Mouse (Mus musculus): Measurements from ENCODE around the gene Pigs.

Pigs gene

DNA sequence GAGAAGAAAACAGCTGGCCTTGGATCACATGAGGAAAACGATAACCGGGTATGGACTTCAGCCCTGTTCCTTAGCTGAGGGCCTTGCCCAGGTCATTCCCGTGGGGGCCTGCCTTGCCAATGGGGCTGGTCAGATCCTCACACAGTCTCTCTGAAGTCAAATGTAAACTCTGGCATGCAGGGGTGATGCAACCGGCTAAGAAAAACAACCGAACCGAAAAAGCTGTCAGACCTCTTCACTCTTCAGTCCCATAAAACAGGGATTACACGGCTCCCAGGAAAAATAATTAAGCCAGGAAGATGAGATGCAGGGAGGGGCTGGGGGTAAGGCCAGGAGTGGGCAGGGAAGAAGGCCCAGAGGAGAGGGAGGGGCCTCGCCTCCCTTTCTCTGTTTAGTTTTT lies 35.9 kb downstream of the Pigs start:
- DNase-seq (ENCODE audit: low read depth, low spot score): no peak

GRCm38 (mm10) chr11:78367456-78368225 lies 39.4 kb downstream of the Pigs start:
- no peak for DNase-seq (ENCODE audit: low read depth, low spot score)

GRCm38 (mm10) chr11:78370389-78370788 lies 42.2 kb downstream of the Pigs start:
- no peak for DNase-seq (ENCODE audit: low read depth, low spot score)

GRCm38 (mm10) chr11:78371711-78372110 lies 43.5 kb downstream of the Pigs start:
- no peak for DNase-seq (ENCODE audit: low read depth, low spot score)

DNA sequence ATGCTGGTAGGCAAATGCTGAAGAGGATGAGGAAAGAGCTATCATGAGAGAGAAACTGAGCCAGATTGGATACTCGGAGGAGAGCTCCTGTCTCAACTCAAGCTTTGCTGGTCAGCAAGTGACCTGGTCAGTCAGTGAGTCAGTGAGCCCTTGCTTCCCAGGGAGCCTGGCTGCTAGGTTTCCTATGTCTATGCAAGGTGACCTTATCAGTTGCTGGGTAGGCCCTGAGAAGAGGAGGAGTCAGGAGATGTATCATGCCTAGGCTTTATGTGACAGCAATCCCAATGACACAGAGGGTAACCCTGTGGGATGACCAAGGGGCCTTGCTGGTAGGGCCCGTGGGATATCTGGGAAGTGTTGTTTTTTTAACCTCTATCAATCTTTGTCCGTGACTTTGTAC lies 44.0 kb downstream of the Pigs start:
- no peak for DNase-seq (ENCODE audit: low read depth, low spot score)

DNA sequence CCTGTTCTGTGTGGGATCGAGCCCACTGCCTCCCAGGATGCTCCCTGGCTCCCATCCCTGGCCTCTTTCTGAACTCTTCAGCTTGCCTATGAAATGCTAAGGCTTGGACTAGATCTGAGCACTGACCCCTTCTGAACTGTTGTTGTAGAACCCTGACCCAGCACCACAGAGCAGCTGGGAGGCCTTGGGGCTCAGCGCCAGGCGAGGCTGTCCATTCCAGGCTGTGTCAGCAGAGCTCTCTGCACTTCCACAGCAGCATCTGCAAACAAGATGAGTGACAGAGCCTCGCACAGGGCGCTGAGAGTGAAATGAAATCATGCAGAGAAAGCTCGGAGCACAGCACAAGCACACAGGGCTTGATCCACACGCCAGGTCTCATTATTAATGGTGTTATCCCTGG lies 44.4 kb downstream of the Pigs start:
- no peak for DNase-seq (ENCODE audit: low read depth, low spot score)

GRCm38 (mm10) chr11:78374147-78374546 lies 45.9 kb downstream of the Pigs start:
- no peak for DNase-seq (ENCODE audit: low read depth, low spot score)

- no peak for DNase-seq (ENCODE audit: low read depth, low spot score)
These were observed 49.4 kb downstream of the Pigs start for GRCm38 (mm10) chr11:78377549-78378159.

DNA sequence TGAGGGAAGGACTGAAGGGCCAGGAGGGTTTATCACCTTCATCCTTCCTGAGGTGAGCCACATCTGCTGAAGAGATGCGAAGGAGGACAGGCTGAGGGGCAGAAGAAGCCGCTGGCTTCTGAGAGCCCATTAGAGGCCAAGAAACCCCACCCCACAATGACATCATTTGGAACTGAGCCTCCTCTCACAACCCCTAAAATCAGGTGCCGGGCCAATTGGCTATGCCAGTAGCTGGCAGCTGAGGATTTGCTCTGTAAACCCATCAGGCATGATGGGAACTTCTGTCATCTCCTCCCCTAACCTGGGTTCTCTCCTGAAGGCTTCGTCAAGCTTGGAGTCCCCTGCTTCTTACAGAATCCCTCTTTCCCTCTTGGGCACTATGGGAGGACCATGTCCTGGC lies 52.1 kb downstream of the Pigs start:
- no peak for DNase-seq (ENCODE audit: low read depth, low spot score)

DNA sequence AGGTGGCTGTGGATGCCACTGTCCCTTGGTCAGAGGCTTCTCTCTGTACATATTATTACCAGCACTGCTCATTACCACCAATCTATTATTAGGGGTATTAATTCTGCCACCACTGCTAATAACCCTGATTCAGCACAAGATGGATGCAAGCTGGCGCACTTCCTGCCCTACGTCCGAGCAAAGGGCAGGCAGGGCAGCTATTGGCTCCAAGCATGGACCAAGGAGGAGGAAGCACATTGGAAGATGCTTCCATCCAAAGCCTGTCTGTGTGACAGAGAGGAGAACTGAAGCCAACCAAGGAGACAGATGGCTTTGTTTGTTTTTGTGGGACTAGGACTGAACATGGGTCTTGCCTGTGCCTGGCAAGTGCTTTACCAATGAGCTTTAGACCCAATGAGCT lies 52.8 kb downstream of the Pigs start:
- no peak for DNase-seq (ENCODE audit: low read depth, low spot score)

GRCm38 (mm10) chr11:78382286-78382685 lies 54.1 kb downstream of the Pigs start:
- DNase-seq (ENCODE audit: low read depth, low spot score): no peak

DNA sequence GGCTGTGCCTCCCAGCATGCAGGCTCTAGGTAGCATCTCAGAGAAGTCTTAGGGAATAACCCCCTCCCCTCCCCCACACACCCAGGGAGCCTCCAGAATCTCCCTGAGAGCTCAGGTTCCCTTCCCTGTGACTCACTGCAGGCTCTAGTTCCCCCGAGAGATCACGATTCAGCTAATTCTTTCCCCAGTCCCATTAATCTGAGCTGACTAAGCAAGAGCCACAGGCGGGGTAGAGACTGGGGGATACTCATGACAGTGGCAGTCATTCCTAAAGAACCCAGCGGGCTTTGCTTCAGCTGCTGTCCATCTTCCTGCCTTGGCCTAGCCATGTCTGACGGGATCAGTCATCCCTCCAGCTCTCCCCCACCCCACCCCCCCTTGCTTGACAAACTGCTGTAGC lies 54.5 kb downstream of the Pigs start:
- no peak for DNase-seq (ENCODE audit: low read depth, low spot score)

GRCm38 (mm10) chr11:78385776-78386175 lies 57.6 kb downstream of the Pigs start:
- no peak for DNase-seq (ENCODE audit: low read depth, low spot score)

- DNase-seq (ENCODE audit: low read depth, low spot score): no peak
These were observed 58.4 kb downstream of the Pigs start, which contains the start of gene Foxn1 for GRCm38 (mm10) chr11:78386508-78387043. TSS of gene Foxn1 (minus strand) at chr11:78386558.

All from retina, adult 2 months (tissue).